Mouse (Mus musculus): ENCODE data around the gene Ganc. TPM values are rescaled to one million over a fixed set of nuclear protein-coding genes. Genes with fewer than 3 reads are reported as not detected.

Gene Ganc
- total RNA-seq, 1 experiment from 2014 or later, result 33.5 TPM

GRCm38 (mm10) chr2:120450724-120451123 is 47.0 kb downstream of the Ganc start:
- DNase-seq, result no peak

- DNase-seq, result peak; percentile 31
Measured at GRCm38 (mm10) chr2:120452600-120452999, 48.9 kb downstream of the Ganc start.

GRCm38 (mm10) chr2:120454987-120455386 is 51.3 kb downstream of the Ganc start:
- no peak for DNase-seq

GRCm38 (mm10) chr2:120455719-120456118 is 52.0 kb downstream of the Ganc start, which contains the start of gene Capn3:
TSS of gene Capn3 (plus strand) at chr2:120456019.
- DNase-seq, result no peak

GRCm38 (mm10) chr2:120460216-120460615 is 56.5 kb downstream of the Ganc start:
- DNase-seq, result peak; percentile 49

- DNase-seq, result no peak
Measured at GRCm38 (mm10) chr2:120463328-120463727, 59.6 kb downstream of the Ganc start.

- DNase-seq, result peak; percentile 22
Measured at GRCm38 (mm10) chr2:120464091-120464490, 60.4 kb downstream of the Ganc start.

GRCm38 (mm10) chr2:120464732-120465396 is 61.2 kb downstream of the Ganc start:
- no peak for DNase-seq

GRCm38 (mm10) chr2:120465397-120465785 is 61.7 kb downstream of the Ganc start:
- DNase-seq, result no peak

- DNase-seq, result no peak
Measured at GRCm38 (mm10) chr2:120468011-120468410, 64.3 kb downstream of the Ganc start.

- DNase-seq, result no peak
Measured at GRCm38 (mm10) chr2:120469220-120469619, 65.5 kb downstream of the Ganc start.

- no peak for DNase-seq
Measured at GRCm38 (mm10) chr2:120469715-120470114, 66.0 kb downstream of the Ganc start.

GRCm38 (mm10) chr2:120470856-120471255 is 67.2 kb downstream of the Ganc start:
- no peak for DNase-seq

GRCm38 (mm10) chr2:120476277-120477087 is 72.8 kb downstream of the Ganc start:
- no peak for DNase-seq

GRCm38 (mm10) chr2:120478600-120478999 is 74.9 kb downstream of the Ganc start:
- peak; percentile 83 for DNase-seq

GRCm38 (mm10) chr2:120481921-120482320 is 78.2 kb downstream of the Ganc start:
- no peak for DNase-seq

GRCm38 (mm10) chr2:120482506-120483389 is 79.1 kb downstream of the Ganc start:
- DNase-seq, result no peak

- DNase-seq, result no peak
Measured at GRCm38 (mm10) chr2:120484241-120484640, 80.5 kb downstream of the Ganc start.

- no peak for DNase-seq
Measured at GRCm38 (mm10) chr2:120493254-120493653, 89.6 kb downstream of the Ganc start.

- no peak for DNase-seq
Measured at GRCm38 (mm10) chr2:120496511-120496910, 92.8 kb downstream of the Ganc start.

GRCm38 (mm10) chr2:120499971-120500471 is 96.3 kb downstream of the Ganc start:
- no peak for DNase-seq

All from adrenal gland, postnatal 14 days (tissue).